Mouse (Mus musculus) left cerebral cortex, adult 11 months (tissue): ENCODE results near the gene Olfr1153.

Experiments used
- DNase-seq: peaks from one replicate; pipeline ENCODE4 v3.0.0; 2022; ENCODE audit warnings: low spot score

Gene Olfr1153

DNA sequence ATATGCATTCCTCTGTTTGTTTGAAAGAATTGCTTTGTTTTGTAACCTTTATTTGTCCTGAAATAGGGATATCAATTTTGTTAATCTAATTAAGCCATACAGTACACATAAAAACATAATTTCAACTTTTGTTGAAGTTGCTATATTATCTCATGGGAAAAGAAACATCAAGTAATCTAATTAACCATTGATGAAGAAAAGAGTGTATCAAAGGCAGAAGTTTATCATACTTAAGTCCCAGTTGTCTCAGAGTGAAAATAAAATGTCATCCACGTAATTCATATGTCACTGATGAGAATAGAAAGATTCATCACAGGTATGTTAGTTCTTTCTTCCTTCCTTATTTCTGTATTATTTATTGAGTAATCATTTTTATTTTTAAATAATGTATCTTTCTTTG, at the start of gene Olfr1153:
Olfr1153 (plus strand) TSS at position 301 of the 400 bp plus-strand sequence.
- DNase-seq, result no peak

- DNase-seq, result no peak
These were observed 39.2 kb upstream of the Olfr1153 start, which contains the start of gene Olfr1151 for GRCm38 (mm10) chr2:87855562-87855961. TSS of gene Olfr1151 (plus strand) at chr2:87855862.

- DNase-seq, result no peak
These were observed 28.6 kb upstream of the Olfr1153 start, which contains the start of gene Olfr1152 for GRCm38 (mm10) chr2:87866192-87866591. TSS of gene Olfr1152 (plus strand) at chr2:87866492.

DNA sequence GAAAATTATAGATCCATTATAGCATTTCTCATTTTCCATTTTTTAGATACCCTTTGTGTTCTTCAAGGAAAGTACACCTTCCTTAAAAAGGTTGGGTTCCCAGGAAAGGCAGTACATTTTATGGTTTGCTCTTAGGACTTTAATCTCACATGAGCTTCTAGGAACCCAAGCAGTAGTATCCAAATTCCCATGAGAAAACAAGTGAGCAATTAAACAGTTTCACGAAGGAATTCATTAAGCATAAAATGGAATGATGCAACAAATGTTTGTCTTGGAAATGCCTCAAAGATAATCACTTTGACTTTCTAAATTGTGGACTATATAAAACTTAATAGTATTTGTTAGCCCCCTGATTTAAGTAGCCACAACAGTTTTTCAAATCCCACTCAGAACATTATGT, 10.3 kb downstream of the Olfr1153 start, which contains the start of gene Olfr1154:
Olfr1154 (minus strand) TSS at position 101 of the 400 bp plus-strand sequence.
- no peak for DNase-seq

DNA sequence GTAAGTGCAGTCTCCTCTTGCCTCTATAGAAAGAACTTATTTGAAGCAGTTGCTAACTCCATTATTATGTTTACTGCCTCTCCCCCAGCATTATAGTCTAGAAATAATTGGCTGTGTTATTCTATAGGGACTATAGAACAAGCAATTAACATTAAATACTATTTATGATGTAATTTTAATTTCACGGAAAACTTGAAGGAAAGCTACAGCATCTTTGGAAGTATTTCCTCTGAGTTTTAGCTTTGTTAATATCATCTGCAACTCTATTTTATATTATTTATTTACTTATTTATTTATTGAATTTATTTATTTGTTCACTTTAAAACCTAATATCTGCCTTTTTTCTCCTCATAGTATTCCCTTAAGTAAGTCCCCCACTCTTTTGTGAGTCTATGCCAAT, 50.3 kb downstream of the Olfr1153 start, which contains the start of gene Olfr1155:
Olfr1155 (minus strand) TSS at position 101 of the 400 bp plus-strand sequence.
- DNase-seq, result no peak
